In the genomic region with DNA sequence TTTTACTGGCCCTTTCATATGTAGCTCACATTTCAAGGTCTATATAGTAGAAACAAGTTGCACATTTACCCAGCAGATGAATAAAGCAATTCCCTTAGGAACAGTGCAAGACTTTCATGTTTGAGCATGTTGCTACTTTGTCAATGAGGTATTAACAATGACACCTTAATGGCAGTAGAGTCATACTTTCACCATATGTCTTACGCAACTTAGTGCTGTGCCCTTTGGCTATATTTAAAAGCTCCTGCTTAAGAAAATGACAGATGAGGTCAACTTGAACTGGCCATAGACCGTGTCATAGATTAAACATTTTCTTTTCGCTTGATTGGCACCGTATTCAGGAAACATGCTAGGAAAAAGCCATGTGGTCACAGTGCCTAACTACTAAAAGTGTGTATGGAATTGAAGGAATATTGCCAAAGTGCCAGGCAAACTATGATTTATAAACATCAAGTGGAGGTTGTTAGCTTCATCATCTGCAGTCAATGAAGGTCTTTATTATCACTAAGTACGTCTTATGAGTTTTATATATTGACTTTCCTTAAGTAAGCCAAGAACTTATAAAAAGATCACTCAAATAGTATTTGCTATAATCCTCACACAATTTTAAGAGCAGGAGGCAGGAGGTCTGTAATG, we compare ENCODE assay signal across 21 mouse cellular contexts.
DNase-seq lines count a peak whose midpoint lies in the region; ATAC-seq and TF ChIP-seq lines count a peak whose summit lies in the region.
"Had no signal": no experiment of that assay in that cellular context is flagged by ENCODE, and none has a peak within 500 bp of the region (broad histone marks: within the 10 kb centered on the region; RNA-seq: fewer than 3 reads in every experiment).

No protein-coding gene starts in this region.

- H3K4me3 ChIP-seq in limb, embryonic 13.5 days = no peak overlapping the region
- H3K4me3 ChIP-seq in stomach, postnatal 0 days (ENCODE audit: low read depth, low read length) = no peak overlapping the region
- no peak overlapping the region for H3K4me3 ChIP-seq in kidney, embryonic 15.5 days (replicated peaks)
- H3K4me3 ChIP-seq in forebrain, embryonic 15.5 days = no peak overlapping the region
- H3K4me3 ChIP-seq: embryonic facial prominence, embryonic 15.5 days; erythroblast, embryonic 14.5 days; gastrocnemius, adult 2 months; heart, embryonic 13.5 days; hindbrain, embryonic 15.5 days had no signal

- DNase-seq in embryo, embryonic 11 days = peak; percentile 7
- no peak for DNase-seq in embryo, embryonic 10 days (ENCODE audit: low spot score)
- DNase-seq in fat pad, adult 2 months (ENCODE audit: extremely low read depth, low read depth, low spot score) = peak; percentile 98
- no peak for DNase-seq in stomach, postnatal 0 days (ENCODE audit: low spot score)
- DNase-seq: adrenal gland, postnatal 14 days; cerebellum, adult 11-12 months; cerebellum, adult 9-10 months; cerebellum, postnatal 25 days; forebrain, postnatal 0 days; gastrocnemius, adult 2 months; gastrocnemius, postnatal 25 days; heart, adult 11 months; heart, postnatal 36 days had no signal

- H3K27me3 ChIP-seq in limb, embryonic 13.5 days = no peaks in the 10 kb centered on the region
- H3K27me3 ChIP-seq in stomach, postnatal 0 days (ENCODE audit: control insufficient read depth, insufficient read depth, low read length) = no peaks in the 10 kb centered on the region
- no peaks in the 10 kb centered on the region for H3K27me3 ChIP-seq in kidney, embryonic 15.5 days
- no peaks in the 10 kb centered on the region for H3K27me3 ChIP-seq in forebrain, embryonic 15.5 days
- H3K27me3 ChIP-seq: embryonic facial prominence, embryonic 15.5 days; heart, embryonic 13.5 days; hindbrain, embryonic 15.5 days had no signal

- ATAC-seq in limb, embryonic 13.5 days (ENCODE audit: low FRiP score, low read depth) = peak; percentile 64
- ATAC-seq in stomach, postnatal 0 days (ENCODE audit: low FRiP score, low TSS enrichment) = peak; percentile 42; the same call in 1 of the 2 replicates
- no peak for ATAC-seq in kidney, embryonic 15.5 days (replicated peaks; ENCODE audit: low FRiP score)
- no peak for ATAC-seq in forebrain, embryonic 15.5 days (replicated peaks)
- ATAC-seq: forebrain, postnatal 0 days; inflammation-experienced regulatory T-cells, adult 6 months had no signal

- 41% methylated on average over 5 of the region's 5 CpGs for WGBS in limb, embryonic 13.5 days
- 51% methylated on average over 5 of the region's 5 CpGs for WGBS in stomach, postnatal 0 days
- WGBS in kidney, embryonic 15.5 days = 67% methylated on average over 5 of the region's 5 CpGs
- 83% methylated on average over 5 of the region's 5 CpGs for WGBS in forebrain, embryonic 15.5 days

- H3K9me3 ChIP-seq in limb, embryonic 13.5 days = no peaks in the 10 kb centered on the region
- no peaks in the 10 kb centered on the region for H3K9me3 ChIP-seq in stomach, postnatal 0 days (ENCODE audit: control insufficient read depth, low read length)
- no peaks in the 10 kb centered on the region for H3K9me3 ChIP-seq in kidney, embryonic 15.5 days (replicated peaks)
- H3K9me3 ChIP-seq in forebrain, embryonic 15.5 days = no peaks in the 10 kb centered on the region
- H3K9me3 ChIP-seq: embryonic facial prominence, embryonic 15.5 days; heart, embryonic 13.5 days; hindbrain, embryonic 15.5 days had no signal

- H3K9ac ChIP-seq in limb, embryonic 13.5 days = no peak overlapping the region
- H3K9ac ChIP-seq in stomach, postnatal 0 days (ENCODE audit: low read length) = no peak overlapping the region
- no peak overlapping the region for H3K9ac ChIP-seq in kidney, embryonic 15.5 days
- no peak overlapping the region for H3K9ac ChIP-seq in forebrain, embryonic 15.5 days (replicated peaks)
- H3K9ac ChIP-seq: embryonic facial prominence, embryonic 15.5 days; forebrain, postnatal 0 days; heart, embryonic 13.5 days; hindbrain, embryonic 15.5 days had no signal

- no peak overlapping the region for H3K4me2 ChIP-seq in limb, embryonic 13.5 days (replicated peaks)
- no peak overlapping the region for H3K4me2 ChIP-seq in stomach, postnatal 0 days (replicated peaks; ENCODE audit: low read depth)
- H3K4me2 ChIP-seq in kidney, embryonic 15.5 days = no peak overlapping the region
- H3K4me2 ChIP-seq in forebrain, embryonic 15.5 days (replicated peaks) = no peak overlapping the region
- H3K4me2 ChIP-seq: embryonic facial prominence, embryonic 15.5 days; heart, embryonic 13.5 days; hindbrain, embryonic 15.5 days had no signal

- no peaks in the 10 kb centered on the region for H3K4me1 ChIP-seq in limb, embryonic 13.5 days
- no peaks in the 10 kb centered on the region for H3K4me1 ChIP-seq in stomach, postnatal 0 days (replicated peaks; ENCODE audit: control insufficient read depth, insufficient read depth)
- H3K4me1 ChIP-seq in kidney, embryonic 15.5 days = no peaks in the 10 kb centered on the region
- no peaks in the 10 kb centered on the region for H3K4me1 ChIP-seq in forebrain, embryonic 15.5 days
- H3K4me1 ChIP-seq: embryonic facial prominence, embryonic 15.5 days; heart, embryonic 13.5 days; hindbrain, embryonic 15.5 days had no signal

- TF ChIP-seq EP300 in stomach, postnatal 0 days (optimal IDR thresholded peaks at IDR 0.05) = peak; percentile 68

- no peaks in the 10 kb centered on the region for H3K36me3 ChIP-seq in limb, embryonic 13.5 days
- H3K36me3 ChIP-seq in stomach, postnatal 0 days (ENCODE audit: control insufficient read depth, insufficient read depth, low read length) = no peaks in the 10 kb centered on the region
- no peaks in the 10 kb centered on the region for H3K36me3 ChIP-seq in kidney, embryonic 15.5 days
- no peaks in the 10 kb centered on the region for H3K36me3 ChIP-seq in forebrain, embryonic 15.5 days
- H3K36me3 ChIP-seq: embryonic facial prominence, embryonic 15.5 days; heart, embryonic 13.5 days; hindbrain, embryonic 15.5 days had no signal

- TF ChIP-seq CTCF in stomach, postnatal 0 days (IDR thresholded peaks at IDR 0.05; ENCODE audit: low read depth) = no peak

- no peak overlapping the region for H3K27ac ChIP-seq in limb, embryonic 13.5 days
- no peak overlapping the region for H3K27ac ChIP-seq in stomach, postnatal 0 days (replicated peaks)
- no peak overlapping the region for H3K27ac ChIP-seq in kidney, embryonic 15.5 days
- H3K27ac ChIP-seq in forebrain, embryonic 15.5 days (replicated peaks) = no peak overlapping the region
- H3K27ac ChIP-seq: embryonic facial prominence, embryonic 15.5 days; gastrocnemius, adult 2 months; heart, embryonic 13.5 days; hindbrain, embryonic 15.5 days had no signal

Comparison
In these comparisons a context has a peak if more than half of its experiments do, and no peak if none do; other contexts are left out.
1. DNase-seq: peak in embryo, embryonic 11 days (single experiment) and fat pad, adult 2 months (single experiment); none in embryo, embryonic 10 days (single experiment) and stomach, postnatal 0 days (single experiment).
2. ATAC-seq: peak in limb, embryonic 13.5 days (single experiment) and stomach, postnatal 0 days (single experiment); none in kidney, embryonic 15.5 days (single experiment) and forebrain, embryonic 15.5 days (single experiment).